Mouse (Mus musculus): ENCODE data around the gene Gm8108.
"Not testable (repeated sequence)": the region's sequence is repeated elsewhere in the genome, so short reads cannot be mapped to it uniquely, and the experiment has no call there.

The Gm8108 gene

GRCm38 (mm10) chr14:4110426-4110825 is at the start of gene Gm8108:
Gm8108 (plus strand) TSS chr14:4110526.
- not testable (repeated sequence) for DNase-seq

GRCm38 (mm10) chr14:4083820-4084219 is 26.5 kb upstream of the Gm8108 start, which contains the start of gene Gm3115:
Gm3115 (plus strand) TSS chr14:4084120.
- DNase-seq: not testable (repeated sequence)

GRCm38 (mm10) chr14:4141646-4142045 is 31.3 kb downstream of the Gm8108 start:
- not testable (repeated sequence) for DNase-seq

GRCm38 (mm10) chr14:4164730-4165129 is 54.4 kb downstream of the Gm8108 start, which contains the start of gene Gm3127:
Gm3127 (plus strand) TSS chr14:4165030.
- not testable (repeated sequence) for DNase-seq

GRCm38 (mm10) chr14:4182030-4182429 is 71.7 kb downstream of the Gm8108 start:
- not testable (repeated sequence) for DNase-seq
